Mouse (Mus musculus) neural tube, embryonic 11.5 days (tissue): Measurements from ENCODE around the gene Hoxd11. TPM values are rescaled to one million over a fixed set of nuclear protein-coding genes. Genes with fewer than 3 reads are reported as not detected.

Source experiments
- ATAC-seq: fragments of 200-750 bp; cut with Nextera tagmentation; 2 replicates; pipeline ENCODE4 v1.8.0; 2017; ENCODE audit warnings: moderate number of reproducible peaks, mild to moderate bottlenecking, moderate TSS enrichment, moderate library complexity; ENCODE audit not compliant: insufficient read depth, low FRiP score, low TSS enrichment
- DNase-seq: peaks from one replicate; pipeline ENCODE4 v3.0.0-alpha.2; 2015; ENCODE audit warnings: low spot score
- H3K27ac ChIP-seq: fragments of 300-500 bp; sonication (generic); 2 replicates; pipeline ENCODE4 v1.5.1; 2014; ENCODE audit warnings: low read depth, mild to moderate bottlenecking, low read length
- H3K27me3 ChIP-seq: fragments of 300-500 bp; sonication (generic); 2 replicates; pipeline ENCODE4 v1.6.1; 2014; ENCODE audit warnings: mild to moderate bottlenecking, low read length, mixed read lengths; ENCODE audit not compliant: control insufficient read depth, insufficient read depth
- H3K36me3 ChIP-seq: fragments of 300-500 bp; sonication (generic); 2 replicates; pipeline ENCODE4 v1.6.1; 2014; ENCODE audit warnings: mild to moderate bottlenecking, low read length, moderate library complexity, mixed read lengths; ENCODE audit not compliant: control insufficient read depth, insufficient read depth
- H3K4me1 ChIP-seq: fragments of 300-500 bp; sonication (generic); 2 replicates; pipeline ENCODE4 v1.6.1; 2014; ENCODE audit warnings: low read length, mixed read lengths; ENCODE audit not compliant: control insufficient read depth, insufficient read depth
- H3K4me2 ChIP-seq: fragments of 300-500 bp; sonication (generic); 2 replicates; pipeline ENCODE4 v1.6.1; 2014; ENCODE audit warnings: low read depth, mild to moderate bottlenecking, moderate library complexity
- H3K4me3 ChIP-seq: fragments of 300-500 bp; sonication (generic); 2 replicates; pipeline ENCODE4 v1.5.1; 2014; ENCODE audit warnings: low read depth, low read length
- H3K9ac ChIP-seq: fragments of 300-500 bp; sonication (generic); 2 replicates; pipeline ENCODE4 v1.6.1; 2014; ENCODE audit warnings: mild to moderate bottlenecking, low read length
- H3K9me3 ChIP-seq: fragments of 300-500 bp; sonication (generic); 2 replicates; pipeline ENCODE4 v1.6.1; 2016; ENCODE audit warnings: low read length; ENCODE audit not compliant: control insufficient read depth
- WGBS: fragments of 180-500 bp; shearing (Covaris S2); extraction: QIAGEN DNeasy Blood & Tissue Kit; methylation state at CpG from one replicate; pipeline ENCODE4 v1.1.7; 2014; 5-methylcytosine and 5-hydroxymethylcytosine counted together
- polyA plus RNA-seq: library from polyadenylated mRNA; unstranded; fragments of >200 nt; fragmentation: Nextera tagmentation; extraction: Ambion mirVana; gene quantifications from 2 replicates; pipeline ENCODE4 v1.2.1, GENCODE M21; 2014

Gene Hoxd11
- 8.1 and 8.5 TPM in 2 replicates for polyA plus RNA-seq

DNA sequence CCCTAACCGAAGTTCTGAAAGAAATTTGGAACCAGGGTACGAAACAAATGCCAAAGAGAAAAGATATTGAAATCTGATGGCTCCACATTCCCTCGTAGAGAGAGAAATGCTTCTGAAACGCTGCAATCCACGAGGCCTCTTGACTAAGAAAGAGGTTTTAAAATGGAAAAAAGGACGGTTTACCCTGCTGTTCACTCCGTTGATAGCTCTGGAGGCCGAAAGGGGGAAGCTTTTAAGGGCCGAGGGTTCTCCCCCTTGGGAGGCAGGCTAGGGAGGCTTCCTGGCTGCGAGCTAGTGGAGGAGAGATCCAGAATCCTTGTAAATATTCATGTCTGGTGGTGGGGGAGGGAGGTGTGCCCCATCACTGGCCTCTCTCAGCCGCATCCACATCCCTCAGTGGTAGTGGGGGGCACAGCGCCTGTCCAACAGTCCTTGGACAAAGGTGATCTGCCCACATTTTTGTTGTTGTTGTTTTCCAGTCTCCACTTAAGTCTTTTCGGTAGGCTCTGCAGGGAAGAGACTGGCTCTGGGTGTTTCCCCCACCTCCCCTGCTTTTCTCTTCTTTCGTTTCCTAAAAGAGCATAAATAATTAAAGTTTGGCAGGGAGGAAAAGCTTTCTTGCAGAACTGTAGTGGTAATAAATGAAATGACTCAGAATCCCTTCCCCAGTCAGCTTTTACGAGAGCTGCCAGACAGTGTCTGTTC is at the start of gene Hoxd11:
Hoxd11 (plus strand) TSS at position 667 of the 705 bp plus-strand sequence.
- ATAC-seq, result no peak
- Histone ChIP-seq H3K36me3 (no peaks in the 10 kb centered on the region), H3K4me3 (peak within 1 kb of the TSS; percentile 41), H3K9ac (no peak within 1 kb of the TSS; the same call in none of the 2 replicates), H3K4me1 (0 out of 2 replicates have a peak, but pooled peaks cover 2% of the 10 kb centered on the region), H3K9me3 (no peaks in the 10 kb centered on the region), H3K27ac (no peak within 1 kb of the TSS; the same call in 1 of the 2 replicates), H3K27me3 (peaks cover 100% of the 10 kb centered on the region), H3K4me2 (peak within 1 kb of the TSS; percentile 15)
- peak; percentile 40 for DNase-seq
- 1% methylated on average over 15 of the region's 15 CpGs for WGBS

DNA sequence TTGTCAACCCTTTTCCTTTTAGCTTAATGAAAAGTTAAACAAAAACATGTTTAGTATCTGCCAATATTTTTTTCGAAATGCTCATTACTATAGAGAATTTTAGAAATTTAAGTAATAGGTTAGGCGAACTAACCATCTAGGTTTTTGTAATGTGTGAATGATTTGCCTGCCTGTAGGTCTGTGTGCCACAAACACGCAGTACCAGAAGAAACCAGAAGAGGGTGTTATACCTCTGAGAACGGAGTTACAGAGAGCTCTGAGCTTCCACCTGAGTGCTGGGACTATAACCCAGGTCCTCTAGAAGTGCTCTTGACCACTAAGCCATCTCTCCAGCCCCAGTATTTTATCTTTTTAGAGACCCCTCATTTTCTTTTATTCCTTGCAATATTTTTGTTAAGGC is 43.9 kb upstream of the Hoxd11 start:
- Histone ChIP-seq H3K36me3 (no peaks in the 10 kb centered on the region), H3K9ac (no peak overlapping the region), H3K4me3 (no peak overlapping the region), H3K4me1 (no peaks in the 10 kb centered on the region), H3K27ac (no peak overlapping the region), H3K27me3 (no peaks in the 10 kb centered on the region), H3K4me2 (no peak overlapping the region), H3K9me3 (no peaks in the 10 kb centered on the region)
- no peak for ATAC-seq
- DNase-seq, result no peak
- 76% methylated on average over 4 of the region's 4 CpGs for WGBS

DNA sequence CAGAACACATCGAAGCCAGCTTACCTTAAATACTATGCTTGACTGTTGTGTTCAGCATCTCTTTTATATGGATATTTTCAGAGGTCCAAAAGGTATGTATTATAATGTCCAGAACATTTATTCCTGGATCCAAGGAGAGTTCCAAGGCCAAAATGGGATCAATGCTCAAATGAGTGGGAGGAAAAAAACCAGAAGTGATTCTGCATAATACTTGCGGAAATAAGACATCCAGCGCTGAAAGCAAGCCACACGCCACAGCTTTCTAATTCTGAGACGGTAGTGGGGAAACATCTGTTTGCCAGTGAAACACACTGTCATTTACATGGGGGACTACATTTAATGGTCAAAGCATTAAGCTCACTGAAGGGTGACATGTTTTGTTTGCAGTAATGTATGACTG is 36.9 kb upstream of the Hoxd11 start:
- 62% methylated on average over 5 of the region's 5 CpGs for WGBS
- Histone ChIP-seq H3K27ac (no peak overlapping the region), H3K27me3 (peaks cover 29% of the 10 kb centered on the region)

DNA sequence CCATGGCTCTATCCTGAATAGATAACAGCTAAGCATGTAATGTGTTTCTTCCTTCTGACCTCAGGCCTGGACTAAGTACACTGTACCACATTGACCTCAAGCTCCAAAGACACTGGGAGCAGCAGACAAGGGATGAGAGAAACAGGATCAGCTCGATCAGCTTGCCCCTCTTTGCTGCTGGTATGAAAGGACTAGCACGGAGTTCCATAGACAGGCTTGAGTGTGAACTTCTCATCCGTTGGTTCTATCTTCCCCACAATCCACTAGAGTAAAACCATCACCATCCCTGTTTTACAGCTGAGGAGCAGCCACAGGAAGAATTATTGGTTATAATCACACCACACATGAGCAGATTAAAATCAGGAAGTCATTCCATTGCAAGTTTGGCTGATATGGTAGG is 33.7 kb upstream of the Hoxd11 start:
- H3K4me2 ChIP-seq, result no peak overlapping the region
- no peak for ATAC-seq
- H3K36me3 ChIP-seq, result no peaks in the 10 kb centered on the region
- H3K4me3 ChIP-seq, result no peak overlapping the region
- peaks cover 60% of the 10 kb centered on the region for H3K27me3 ChIP-seq
- H3K9me3 ChIP-seq, result no peaks in the 10 kb centered on the region
- H3K27ac ChIP-seq, result no peak overlapping the region
- DNase-seq, result no peak
- no peak overlapping the region for H3K9ac ChIP-seq
- H3K4me1 ChIP-seq, result no peaks in the 10 kb centered on the region; the same call in 1 of the 2 replicates
- WGBS, result 87% methylated on average over 3 of the region's 3 CpGs

More for the DNA sequence above, 36.9 kb upstream of the Hoxd11 start:
- Histone ChIP-seq H3K9me3 (no peaks in the 10 kb centered on the region), H3K4me3 (no peak overlapping the region), H3K4me1 (no peaks in the 10 kb centered on the region), H3K4me2 (no peak overlapping the region), H3K36me3 (no peaks in the 10 kb centered on the region), H3K9ac (no peak overlapping the region)
- no peak for ATAC-seq
- no peak for DNase-seq

DNA sequence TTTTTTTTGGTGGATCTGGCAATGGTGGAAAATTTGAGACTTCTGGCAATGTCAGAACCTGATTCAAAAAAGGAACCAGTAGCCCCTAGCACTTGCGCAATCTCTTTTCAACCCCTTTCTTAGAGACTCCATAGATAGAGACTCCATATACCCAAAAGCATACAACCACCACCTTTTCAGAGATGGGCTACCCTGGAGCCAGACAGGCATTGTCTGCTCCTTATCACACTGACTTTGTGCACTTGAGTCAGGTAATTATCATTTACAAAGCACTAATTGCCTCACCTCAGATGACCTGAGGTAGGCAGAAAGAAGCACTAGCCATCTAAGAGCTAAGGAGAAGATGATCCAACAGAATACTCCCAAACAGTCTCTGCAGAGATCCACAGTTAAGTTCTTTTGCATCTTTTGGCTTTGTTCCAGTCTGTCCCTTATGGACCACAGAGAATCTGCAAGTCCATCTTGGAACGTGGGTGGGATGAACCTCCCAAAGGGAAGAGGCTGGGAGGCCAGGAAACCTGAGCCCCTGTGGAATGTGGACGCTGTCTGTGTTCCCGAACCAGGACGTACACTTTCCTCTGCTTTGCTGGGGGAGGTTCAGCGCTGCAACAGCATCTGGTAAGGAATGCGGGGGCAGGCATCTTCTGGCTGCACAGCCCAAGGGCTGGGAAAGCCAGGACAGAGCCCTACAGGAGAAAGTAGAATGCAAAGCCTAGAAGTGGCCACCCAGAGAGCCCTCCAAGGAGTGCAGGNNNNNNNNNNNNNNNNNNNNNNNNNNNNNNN is 32.1 kb upstream of the Hoxd11 start:
- WGBS, result 14% methylated on average over 7 of the region's 7 CpGs
- DNase-seq (no peak), ATAC-seq (no peak)
- Histone ChIP-seq H3K4me1 (no peaks in the 10 kb centered on the region; the same call in 1 of the 2 replicates), H3K4me3 (no peak overlapping the region), H3K9ac (no peak overlapping the region), H3K9me3 (no peaks in the 10 kb centered on the region), H3K4me2 (no peak overlapping the region), H3K36me3 (no peaks in the 10 kb centered on the region), H3K27ac (no peak overlapping the region), H3K27me3 (peaks cover 76% of the 10 kb centered on the region)

DNA sequence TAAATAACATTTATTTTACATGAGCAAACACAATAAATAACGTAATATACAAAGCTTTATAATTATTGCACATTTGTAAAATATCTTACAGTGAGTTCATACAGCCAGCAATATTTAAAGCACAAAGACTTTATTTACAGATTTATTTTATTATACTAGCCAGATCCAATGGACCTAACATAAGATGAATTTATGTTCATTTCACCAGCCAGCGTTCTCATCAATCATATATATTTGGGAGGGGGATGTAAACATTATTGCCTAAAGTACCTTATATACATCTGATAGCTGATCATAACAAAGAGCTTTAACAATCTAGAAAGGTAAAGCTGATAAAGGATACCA is 26.4 kb upstream of the Hoxd11 start:
- H3K9ac ChIP-seq, result no peak overlapping the region
- 45% methylated on average over 2 of the region's 2 CpGs for WGBS
- no peak for DNase-seq
- H3K36me3 ChIP-seq, result no peaks in the 10 kb centered on the region
- H3K27me3 ChIP-seq, result peaks cover 89% of the 10 kb centered on the region
- no peak for ATAC-seq
- peaks cover 5% of the 10 kb centered on the region; the same call in 1 of the 2 replicates for H3K4me1 ChIP-seq
- no peaks in the 10 kb centered on the region for H3K9me3 ChIP-seq
- no peak overlapping the region for H3K4me3 ChIP-seq
- no peak overlapping the region for H3K27ac ChIP-seq
- H3K4me2 ChIP-seq, result no peak overlapping the region

DNA sequence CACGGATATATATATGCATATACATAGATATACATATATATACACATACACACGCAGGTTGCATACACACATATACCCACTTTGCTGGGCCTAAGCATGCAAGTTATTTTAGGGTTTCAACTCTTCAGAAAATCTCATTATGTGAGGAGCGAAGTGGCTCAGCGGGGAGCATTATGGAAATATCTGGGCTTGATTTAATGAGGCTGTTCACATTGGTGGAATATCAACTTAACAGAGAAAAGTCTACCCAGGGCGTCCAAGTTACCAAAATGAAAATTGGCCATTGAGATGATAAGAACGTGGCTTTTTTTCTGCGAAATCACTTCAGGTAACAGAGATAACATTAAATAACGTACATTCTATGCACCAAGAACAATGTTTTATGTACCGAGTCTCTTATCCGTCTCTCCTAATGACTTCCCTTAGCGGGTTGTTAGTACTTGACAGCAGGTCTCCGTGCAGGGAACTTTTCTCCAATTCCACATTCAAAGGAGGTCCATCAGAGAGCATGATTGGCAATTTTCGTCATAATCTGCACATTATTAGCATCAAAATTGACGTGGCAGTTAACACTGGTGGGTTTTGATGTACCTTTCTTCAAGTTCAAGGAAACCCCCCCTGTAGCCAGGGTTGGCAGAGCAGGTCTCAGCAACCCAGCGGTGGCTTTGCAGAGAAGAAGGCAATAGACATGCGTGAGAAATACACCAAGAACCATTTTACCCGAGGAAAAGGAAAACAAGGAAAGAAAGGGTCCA is 25.4 kb upstream of the Hoxd11 start:
- Histone ChIP-seq H3K36me3 (no peaks in the 10 kb centered on the region), H3K4me3 (no peak overlapping the region), H3K9ac (no peak overlapping the region), H3K27me3 (peaks cover 89% of the 10 kb centered on the region), H3K27ac (no peak overlapping the region), H3K9me3 (no peaks in the 10 kb centered on the region), H3K4me2 (no peak overlapping the region), H3K4me1 (0 out of 2 replicates have a peak, but pooled peaks cover 5% of the 10 kb centered on the region)
- DNase-seq (peak; percentile 34), ATAC-seq (no peak)
- 11% methylated on average over 17 of the region's 17 CpGs for WGBS

DNA sequence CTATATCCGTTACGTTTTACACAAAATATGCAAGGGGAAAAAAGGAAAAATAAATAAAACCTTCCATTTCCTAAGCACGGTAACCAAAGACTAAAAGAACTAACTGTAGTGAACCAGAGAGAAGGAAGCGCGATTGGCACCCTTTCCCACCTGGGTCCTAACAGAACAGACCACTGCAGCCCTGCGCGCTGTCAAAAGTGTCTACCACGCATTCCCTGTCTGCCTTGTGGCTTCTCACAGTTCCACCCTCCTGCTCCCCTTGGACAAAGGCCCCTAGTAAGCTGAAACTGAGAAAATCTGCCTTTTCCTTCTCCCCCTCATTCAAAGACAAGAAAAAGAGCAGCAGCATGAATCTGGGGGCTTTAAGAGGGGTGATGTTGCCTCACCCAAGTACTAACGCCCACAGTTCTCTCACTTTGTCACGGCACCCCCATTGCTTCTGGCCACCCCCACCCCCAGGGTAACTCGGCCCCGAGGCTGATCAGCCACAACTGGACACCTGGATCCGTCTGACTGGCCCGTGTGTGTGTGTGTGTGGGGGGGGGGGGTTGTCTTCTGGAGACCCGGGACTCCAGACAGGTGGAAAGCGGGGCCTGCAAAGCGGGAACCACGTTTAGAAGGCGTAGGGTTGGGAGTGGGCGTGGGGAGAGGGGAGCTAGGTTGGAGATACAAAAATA is 24.5 kb upstream of the Hoxd11 start:
- Histone ChIP-seq H3K9me3 (no peaks in the 10 kb centered on the region), H3K27me3 (peaks cover 89% of the 10 kb centered on the region), H3K4me3 (no peak overlapping the region), H3K36me3 (no peaks in the 10 kb centered on the region), H3K9ac (no peak overlapping the region), H3K4me1 (0 out of 2 replicates have a peak, but pooled peaks cover 5% of the 10 kb centered on the region), H3K4me2 (no peak overlapping the region), H3K27ac (no peak overlapping the region)
- DNase-seq, result peak; percentile 14
- no peak for ATAC-seq
- 3% methylated on average over 17 of the region's 20 CpGs for WGBS
